Mouse (Mus musculus): ENCODE measurements at regions not wholly inside any gene's neighbourhood (a gene's known extent, or its start where the extent isn't known, plus 50 kb on each side); places are given as distances from the start of the nearest gene placed in this dataset.

- in situ Hi-C loops (cut with MboI; ENCODE audit: low pct_unique_long_range_greater_than_20kb): no loop called here
- peaks cover 22% of the 10 kb centered on the region for H3K27me3 ChIP-seq
- no peak for ATAC-seq
- POLR2A ChIA-PET: no interaction called here
- TF ChIP-seq CTCF (IDR thresholded peaks at IDR 0.05): no peak
- no peak for DNase-seq (ENCODE audit: low read depth, low spot score)
- CTCF ChIA-PET: no interaction called here
Observed at GRCm38 (mm10) chr14:104297316-104298311, 170.2 kb downstream of the Pou4f1 start.

GRCm38 (mm10) chr14:104293814-104294213 lies 174.0 kb downstream of the Pou4f1 start:
- ATAC-seq (no peak), DNase-seq (ENCODE audit: low read depth, low spot score) (no peak)
- CTCF ChIA-PET: no interaction called here
- H3K27me3 ChIP-seq: peaks cover 24% of the 10 kb centered on the region
- no peak for TF ChIP-seq CTCF (IDR thresholded peaks at IDR 0.05)
- in situ Hi-C loops (cut with MboI; ENCODE audit: low pct_unique_long_range_greater_than_20kb): no loop called here
- POLR2A ChIA-PET: no interaction called here

GRCm38 (mm10) chr14:104293147-104293546 lies 174.7 kb downstream of the Pou4f1 start:
- no peak for TF ChIP-seq CTCF (IDR thresholded peaks at IDR 0.05)
- in situ Hi-C loops (cut with MboI; ENCODE audit: low pct_unique_long_range_greater_than_20kb): no loop called here
- CTCF ChIA-PET: no interaction called here
- DNase-seq (ENCODE audit: low read depth, low spot score) (no peak), ATAC-seq (no peak)
- peaks cover 25% of the 10 kb centered on the region for H3K27me3 ChIP-seq
- POLR2A ChIA-PET: no interaction called here

GRCm38 (mm10) chr14:104280353-104280752 lies 187.4 kb downstream of the Pou4f1 start:
- no peak for ATAC-seq
- ChIA-PET CTCF (no interaction called here), POLR2A (no interaction called here)
- in situ Hi-C loops (cut with MboI; ENCODE audit: low pct_unique_long_range_greater_than_20kb): no loop called here
- no peak for TF ChIP-seq CTCF (IDR thresholded peaks at IDR 0.05)
- H3K27me3 ChIP-seq: peaks cover 6% of the 10 kb centered on the region
- no peak for DNase-seq (ENCODE audit: low read depth, low spot score)

- no peak for TF ChIP-seq CTCF (IDR thresholded peaks at IDR 0.05)
- no peak for DNase-seq (ENCODE audit: low read depth, low spot score)
- ChIA-PET CTCF (no interaction called here), POLR2A (no interaction called here)
- in situ Hi-C loops (cut with MboI; ENCODE audit: low pct_unique_long_range_greater_than_20kb): no loop called here
- ATAC-seq: no peak
- H3K27me3 ChIP-seq: peaks cover 6% of the 10 kb centered on the region
Observed at GRCm38 (mm10) chr14:104279890-104280289, 187.9 kb downstream of the Pou4f1 start.

GRCm38 (mm10) chr14:104274752-104275151 lies 193.0 kb downstream of the Pou4f1 start:
- no peak for DNase-seq (ENCODE audit: low read depth, low spot score)
- in situ Hi-C loops (cut with MboI; ENCODE audit: low pct_unique_long_range_greater_than_20kb): no loop called here
- ChIA-PET CTCF (no interaction called here), POLR2A (no interaction called here)
- no peak for TF ChIP-seq CTCF (IDR thresholded peaks at IDR 0.05)
- ATAC-seq: no peak
- H3K27me3 ChIP-seq: peaks cover 6% of the 10 kb centered on the region

GRCm38 (mm10) chr14:104264919-104265764 lies 202.7 kb downstream of the Pou4f1 start:
- ATAC-seq (no peak), DNase-seq (ENCODE audit: low read depth, low spot score) (no peak)
- TF ChIP-seq CTCF (IDR thresholded peaks at IDR 0.05): no peak
- peaks cover 16% of the 10 kb centered on the region for H3K27me3 ChIP-seq
- CTCF ChIA-PET: no interaction called here
- POLR2A ChIA-PET: interaction anchor here (0.6 kb wide), 1 partner anchor 20 kb away, joined by 3 read pairs; no protein-coding TSS in a partner anchor
- in situ Hi-C loops (cut with MboI; ENCODE audit: low pct_unique_long_range_greater_than_20kb): no loop called here

DNA sequence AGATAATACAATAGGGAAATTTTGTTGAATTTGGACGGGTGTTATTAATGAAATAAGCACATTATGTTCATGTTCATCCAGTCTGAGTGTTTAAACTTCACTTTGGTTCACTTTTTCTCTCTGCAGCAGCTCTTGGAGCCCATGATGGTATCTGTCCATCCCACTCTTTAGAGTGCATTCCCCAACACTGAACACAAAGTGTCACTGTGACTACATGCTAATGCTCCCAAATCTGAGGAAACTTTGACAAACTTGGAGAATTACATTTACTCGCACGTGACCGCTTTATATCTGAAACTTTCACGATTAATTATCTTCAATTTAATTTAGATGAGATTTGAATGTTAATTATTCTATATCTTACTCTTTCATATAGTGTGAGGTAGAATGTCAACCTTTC lies 250.8 kb downstream of the Pou4f1 start:
- CTCF ChIA-PET: no interaction called here
- in situ Hi-C loops (cut with MboI; ENCODE audit: low pct_unique_long_range_greater_than_20kb): no loop called here
- POLR2A ChIA-PET: no interaction called here
- no peak for DNase-seq (ENCODE audit: low read depth, low spot score)
- no peak for ATAC-seq
- no peak for TF ChIP-seq CTCF (IDR thresholded peaks at IDR 0.05)
- peaks cover 24% of the 10 kb centered on the region for H3K27me3 ChIP-seq

DNA sequence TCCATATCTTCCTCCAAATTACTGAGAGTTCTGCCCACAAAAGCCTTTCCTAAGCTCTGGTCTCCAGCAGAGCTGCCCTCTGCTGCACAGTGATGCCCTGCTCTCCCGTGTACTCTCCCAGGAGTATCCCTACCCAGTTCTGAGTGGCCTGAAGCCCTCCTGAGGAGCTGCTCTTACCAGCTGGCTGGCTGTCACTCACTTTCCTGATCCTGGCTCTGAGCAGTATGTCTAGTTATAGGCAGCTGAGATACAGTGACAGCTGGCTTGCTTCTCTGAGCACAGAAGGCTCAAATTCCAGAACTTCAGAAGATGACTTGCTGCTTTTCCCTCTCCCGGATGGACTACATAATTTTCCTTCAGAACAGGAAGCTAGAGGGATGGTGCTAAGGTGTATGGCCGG lies 257.1 kb downstream of the Pou4f1 start:
- in situ Hi-C loops (cut with MboI; ENCODE audit: low pct_unique_long_range_greater_than_20kb): no loop called here
- POLR2A ChIA-PET: no interaction called here
- no peak for TF ChIP-seq CTCF (IDR thresholded peaks at IDR 0.05)
- CTCF ChIA-PET: interaction anchor here (1.4 kb wide), 1 partner anchor 8 kb away, joined by 3 read pairs; no protein-coding TSS in a partner anchor
- DNase-seq (ENCODE audit: low read depth, low spot score) (no peak), ATAC-seq (no peak)
- peaks cover 40% of the 10 kb centered on the region for H3K27me3 ChIP-seq

GRCm38 (mm10) chr14:104208855-104209254 lies 258.9 kb downstream of the Pou4f1 start:
- peaks cover 46% of the 10 kb centered on the region for H3K27me3 ChIP-seq
- DNase-seq (ENCODE audit: low read depth, low spot score): no peak
- in situ Hi-C loops (cut with MboI; ENCODE audit: low pct_unique_long_range_greater_than_20kb): no loop called here
- ATAC-seq: no peak
- ChIA-PET CTCF (no interaction called here), POLR2A (interaction anchor here (0.7 kb wide), 1 partner anchor 80 kb away, joined by 3 read pairs; no protein-coding TSS in a partner anchor)
- TF ChIP-seq CTCF (IDR thresholded peaks at IDR 0.05): no peak
